Mouse (Mus musculus) thymus, adult 2 months (tissue): Measurements from ENCODE around the gene Cpne8.

Experiments
- CTCF ChIP-seq: fragments of 200-500 bp; IDR thresholded peaks from 2 replicates; pipeline ENCODE4 v1.5.1; 2012; ENCODE audit warnings: mild to moderate bottlenecking, control low read depth, low read length, moderate library complexity, borderline replicate concordance; ENCODE audit not compliant: control insufficient read depth, poor library complexity, insufficient read depth; ENCODE audit errors: extremely low read depth
- POLR2A ChIP-seq: fragments of 200-500 bp; IDR thresholded peaks from 2 replicates; pipeline ENCODE4 v1.6.1; 2012; ENCODE audit warnings: mild to moderate bottlenecking, low read length, control low read depth, moderate library complexity; ENCODE audit not compliant: control insufficient read depth, poor library complexity, insufficient read depth; ENCODE audit errors: extremely low read depth

DNA sequence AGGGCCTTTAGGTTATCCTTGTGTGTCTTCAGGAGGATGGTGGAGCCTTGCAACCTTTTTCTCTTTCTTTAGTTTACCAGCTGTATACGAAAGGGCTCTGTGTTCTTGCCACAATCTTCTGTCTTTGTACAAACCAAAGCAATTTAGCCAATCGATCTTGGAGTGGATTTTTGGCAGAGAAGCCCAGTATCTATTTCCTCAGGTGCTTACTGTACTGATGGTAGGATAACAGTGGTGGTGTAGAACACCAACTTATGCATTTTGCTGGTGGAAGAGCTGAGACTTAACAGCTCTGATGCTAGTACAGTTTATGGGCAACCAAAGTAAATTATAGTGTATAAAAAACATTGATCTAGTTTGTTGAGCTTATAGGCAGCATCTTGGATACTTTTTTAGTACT, 83.6 kb downstream of the Cpne8 start:
- TF ChIP-seq CTCF (no peak), POLR2A (no peak)
